26 mouse cellular contexts compared by ENCODE assay signal in the genomic region with DNA sequence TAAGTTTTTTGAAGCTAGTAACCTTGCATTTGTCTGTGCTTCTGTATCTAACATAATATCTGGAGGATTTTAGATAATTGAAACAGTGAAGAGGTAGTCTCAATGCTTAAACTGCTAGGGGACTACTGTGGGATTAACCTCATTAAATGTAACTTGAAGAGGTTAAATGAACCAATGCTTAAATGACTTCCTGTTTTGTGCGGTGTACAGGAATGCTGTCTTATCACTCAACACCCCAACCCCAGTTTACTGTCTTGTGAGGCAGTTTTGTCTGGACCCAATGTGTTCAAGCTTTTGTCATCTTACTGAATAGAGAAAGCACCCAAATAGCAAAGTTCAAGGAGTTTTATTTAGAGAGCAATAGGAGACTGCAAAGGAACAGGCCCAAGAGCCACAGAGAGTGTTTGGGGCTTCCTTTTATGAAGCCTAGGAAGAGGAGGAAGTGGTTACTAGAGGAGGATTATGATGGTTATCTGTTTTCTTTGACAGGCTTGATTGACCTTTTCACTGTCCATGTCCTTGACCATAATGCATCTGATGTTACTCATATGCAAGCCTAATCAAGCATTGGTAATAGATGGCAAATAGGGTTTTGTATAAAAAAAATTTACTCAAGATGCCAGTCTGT. TPM values are rescaled to one million over a fixed set of nuclear protein-coding genes. Genes with fewer than 3 reads are reported as not detected.
DNase-seq lines count a peak whose midpoint lies in the region; ATAC-seq and TF ChIP-seq lines count a peak whose summit lies in the region.
"Had no signal": no experiment of that assay in that cellular context is flagged by ENCODE, and none has a peak within 500 bp of the region (broad histone marks: within the 10 kb centered on the region; RNA-seq: fewer than 3 reads in every experiment).

No protein-coding gene starts in this region.

- peak in 1 of 2 experiments; percentile 74; a peak in 2 of 4 replicates for TF ChIP-seq EP300 in MEL (IDR thresholded peaks at IDR 0.05; ENCODE audit: low read depth in 1 of 2, low read length in 2 of 2)

- no peak for TF ChIP-seq RAD21 in MEL (IDR thresholded peaks at IDR 0.05; ENCODE audit: low read depth, low read length)

- peaks cover 15 to 32% of the 10 kb centered on the region in 2 experiments for H3K36me3 ChIP-seq in MEL (ENCODE audit: control insufficient read depth in 1 of 2, insufficient read depth in 2 of 2, low read length in 2 of 2)
- peaks cover 26% of the 10 kb centered on the region for H3K36me3 ChIP-seq in hindbrain, embryonic 13.5 days

- no peaks in the 10 kb centered on the region for H3K79me2 ChIP-seq in MEL (ENCODE audit: control insufficient read depth, insufficient read depth, low read length, poor library complexity)

- peaks cover 5 to 7% of the 10 kb centered on the region in 2 experiments for H3K4me1 ChIP-seq in MEL (ENCODE audit: control insufficient read depth in 1 of 2, insufficient read depth in 2 of 2, low read length in 2 of 2)
- no peaks in the 10 kb centered on the region for H3K4me1 ChIP-seq in hindbrain, embryonic 13.5 days (replicated peaks)
- H3K4me1 ChIP-seq: forebrain, embryonic 10.5 days; forebrain, embryonic 13.5 days; hindbrain, embryonic 10.5 days had no signal

- no peak overlapping the region for H3K4me2 ChIP-seq in hindbrain, embryonic 13.5 days
- H3K4me2 ChIP-seq: forebrain, embryonic 13.5 days; heart, embryonic 11.5 days; hindbrain, embryonic 14.5 days had no signal

- DNase-seq in B cell, adult 2 months, result peak; percentile 5 to 10
- peak; percentile 83 for DNase-seq in MEL (ENCODE audit: low read depth, low spot score)
- no peak for DNase-seq in cerebellum, adult 9-11 months
- no peak for DNase-seq in thymus, postnatal 36 days
- DNase-seq in cerebellum, adult 18-20 months, result no peak
- DNase-seq: adrenal gland, postnatal 10 days; cerebellum, adult 11-12 months; cerebellum, adult 9-10 months; cerebellum, postnatal 25 days; gastrocnemius, postnatal 10 days; gastrocnemius, postnatal 36 days; heart, adult 11 months had no signal

- H3K9ac ChIP-seq in MEL (ENCODE audit: control insufficient read depth, low read depth, low read length, poor library complexity, severe bottlenecking), result no peak overlapping the region
- no peak overlapping the region for H3K9ac ChIP-seq in hindbrain, embryonic 13.5 days
- H3K9ac ChIP-seq: forebrain, embryonic 13.5 days; hindbrain, embryonic 14.5 days had no signal

- no peak overlapping the region for H3K4me3 ChIP-seq in MEL (ENCODE audit: control insufficient read depth in 1 of 2, insufficient read depth in 1 of 2, low read depth in 2 of 2, low read length in 2 of 2)
- no peak overlapping the region for H3K4me3 ChIP-seq in hindbrain, embryonic 13.5 days
- H3K4me3 ChIP-seq: forebrain, embryonic 10.5 days; forebrain, embryonic 13.5 days; hindbrain, embryonic 10.5 days had no signal

- no peaks in the 10 kb centered on the region for H3K27me3 ChIP-seq in MEL (ENCODE audit: control insufficient read depth in 1 of 2, insufficient read depth in 2 of 2, low read length in 2 of 2)
- no peaks in the 10 kb centered on the region for H3K27me3 ChIP-seq in hindbrain, embryonic 13.5 days
- H3K27me3 ChIP-seq: CH12.LX; forebrain, embryonic 13.5 days; Patski had no signal

- TF ChIP-seq POLR2A in MEL (IDR thresholded peaks at IDR 0.05; ENCODE audit: control insufficient read depth in 1 of 2, insufficient read depth in 1 of 2, low read depth in 1 of 2, low read length in 2 of 2, poor library complexity in 1 of 2), result no peak

- no peak overlapping the region for H3K27ac ChIP-seq in MEL (ENCODE audit: control insufficient read depth, low read depth, low read length)
- no peak overlapping the region for H3K27ac ChIP-seq in hindbrain, embryonic 13.5 days
- H3K27ac ChIP-seq: forebrain, embryonic 10.5 days; forebrain, embryonic 13.5 days; hindbrain, embryonic 10.5 days; hindbrain, embryonic 14.5 days; hindbrain, postnatal 0 days had no signal

- 71% methylated on average over 1 of the region's 1 CpGs for WGBS in hindbrain, embryonic 13.5 days

- peak; percentile 84 for ATAC-seq in common myeloid progenitor, adult 5-6 weeks (replicated peaks; ENCODE audit: low read depth, poor library complexity, severe bottlenecking)
- ATAC-seq in megakaryocyte, adult 5-6 weeks (ENCODE audit: poor library complexity, severe bottlenecking), result peak; percentile 82
- ATAC-seq in hindbrain, embryonic 13.5 days (ENCODE audit: low FRiP score), result no peak
- ATAC-seq: forebrain, embryonic 13.5 days; forebrain, embryonic 16.5 days; hindbrain, postnatal 0 days; inflammation-experienced regulatory T-cells, adult 6 months; intestine, embryonic 16.5 days; Patski had no signal

- TF ChIP-seq CTCF in MEL (IDR thresholded peaks at IDR 0.05 in 2 of 3, conservative IDR thresholded peaks at IDR 0.05 in 1 of 3; ENCODE audit: control insufficient read depth in 1 of 3, insufficient read depth in 1 of 3, low read depth in 2 of 3, low read length in 3 of 3, poor library complexity in 1 of 3, severe bottlenecking in 1 of 3), result no peak

- H3K9me3 ChIP-seq in MEL (replicated peaks; ENCODE audit: insufficient read depth, low read length), result no peaks in the 10 kb centered on the region
- no peaks in the 10 kb centered on the region for H3K9me3 ChIP-seq in hindbrain, embryonic 13.5 days
- H3K9me3 ChIP-seq: forebrain, embryonic 10.5 days; forebrain, embryonic 13.5 days; hindbrain, embryonic 10.5 days had no signal

TF ChIP-seq in MEL, 35 proteins besides CTCF, POLR2A, EP300 and RAD21:
- no peak for TF ChIP-seq USF2 (IDR thresholded peaks at IDR 0.05; ENCODE audit: borderline replicate concordance in 1 of 2, insufficient read depth in 1 of 2, low read depth in 1 of 2, low read length in 2 of 2)
- TF ChIP-seq SIN3A (IDR thresholded peaks at IDR 0.05; ENCODE audit: low read length), result no peak
- TF ChIP-seq NELFE (IDR thresholded peaks at IDR 0.05; ENCODE audit: low read depth, low read length), result no peak
- TF ChIP-seq TAL1 (IDR thresholded peaks at IDR 0.05; ENCODE audit: low read length), result peak; percentile 25; the same call in 1 of the 2 replicates
- TF ChIP-seq ELF1 (IDR thresholded peaks at IDR 0.05; ENCODE audit: low read depth, low read length), result peak; percentile 59; the same call in 1 of the 2 replicates
- TF ChIP-seq POLR2AphosphoS5 (IDR thresholded peaks at IDR 0.05; ENCODE audit: borderline replicate concordance, low read depth, low read length), result no peak
- no peak for TF ChIP-seq TCF12 (IDR thresholded peaks at IDR 0.05; ENCODE audit: low read depth, low read length)
- no peak for TF ChIP-seq BHLHE40 (IDR thresholded peaks at IDR 0.05; ENCODE audit: borderline replicate concordance, low read depth, low read length)
- 0 out of 2 replicates have a peak, but pooled peaks have one; percentile 24 for TF ChIP-seq ETS1 (IDR thresholded peaks at IDR 0.05; ENCODE audit: low read depth, low read length)
- TF ChIP-seq KAT2A (conservative IDR thresholded peaks at IDR 0.05; ENCODE audit: low read depth, low read length), result no peak
- TF ChIP-seq GATA1 (IDR thresholded peaks at IDR 0.05; ENCODE audit: low read depth, low read length), result peak; percentile 68
- no peak for TF ChIP-seq CHD1 (IDR thresholded peaks at IDR 0.05; ENCODE audit: low read depth, low read length)
- no peak for TF ChIP-seq ZNF384 (IDR thresholded peaks at IDR 0.05; ENCODE audit: low read depth, low read length)
- TF ChIP-seq RCOR1 (IDR thresholded peaks at IDR 0.05; ENCODE audit: low read depth, low read length), result peak; percentile 53; the same call in 1 of the 2 replicates
- TF ChIP-seq USF1 (IDR thresholded peaks at IDR 0.05; ENCODE audit: low read depth, low read length), result no peak

RNA-seq across cellular contexts. Expression of a gene that starts 37.6 kb away (rescaled TPM):
- total RNA-seq in MEL (2012; rRNA removed), result 112 and 114 TPM in 2 replicates
- 100 to 1,000 TPM; 215 to 486 TPM for polyA plus RNA-seq in MEL (2012; ENCODE audit: insufficient read depth in 1 of 2, insufficient read length in 2 of 2, low read depth in 1 of 2, low replicate concordance in 2 of 2, missing spikeins in 1 of 2)
- 356 and 358 TPM in 2 replicates for total RNA-seq in common myeloid progenitor, adult 5-6 weeks (2017)
- 162 and 164 TPM in 2 replicates for total RNA-seq in megakaryocyte, adult 5-6 weeks (2015)
- 196 TPM in 2 replicates for total RNA-seq in megakaryocyte, adult 5-6 weeks (2017)
- polyA plus RNA-seq in hindbrain, embryonic 13.5 days (2015; fragmentation: Nextera tagmentation; extraction: Ambion mirVana), result 294 and 296 TPM in 2 replicates

RNA-seq across cellular contexts. Expression of a gene that starts 37.6 kb away (rescaled TPM):
- 42.6 and 48.9 TPM in 2 replicates for total RNA-seq in MEL (2012; rRNA removed)
- polyA plus RNA-seq in MEL (2012; ENCODE audit: insufficient read depth in 1 of 2, insufficient read length in 2 of 2, low read depth in 1 of 2, low replicate concordance in 2 of 2, missing spikeins in 1 of 2), result 10 to 100 TPM in 1 of 2 experiments, not detected in 1; 70.0 TPM
- 37.2 and 66.5 TPM in 2 replicates for total RNA-seq in common myeloid progenitor, adult 5-6 weeks (2017)
- total RNA-seq in megakaryocyte, adult 5-6 weeks (2015), result 21.2 and 24.5 TPM in 2 replicates
- 20.1 and 22.5 TPM in 2 replicates for total RNA-seq in megakaryocyte, adult 5-6 weeks (2017)
- polyA plus RNA-seq in hindbrain, embryonic 13.5 days (2015; fragmentation: Nextera tagmentation; extraction: Ambion mirVana), result 55.2 and 55.3 TPM in 2 replicates

RNA-seq across cellular contexts. Expression of a gene that starts 51.8 kb away (rescaled TPM):
- 15.2 and 16.3 TPM in 2 replicates for total RNA-seq in MEL (2012; rRNA removed)
- 10 to 100 TPM in 1 of 2 experiments, not detected in 1; 31.8 TPM for polyA plus RNA-seq in MEL (2012; ENCODE audit: insufficient read depth in 1 of 2, insufficient read length in 2 of 2, low read depth in 1 of 2, low replicate concordance in 2 of 2, missing spikeins in 1 of 2)
- total RNA-seq in common myeloid progenitor, adult 5-6 weeks (2017), result 31.2 and 32.4 TPM in 2 replicates
- total RNA-seq in megakaryocyte, adult 5-6 weeks (2015), result 48.7 and 52.0 TPM in 2 replicates
- total RNA-seq in megakaryocyte, adult 5-6 weeks (2017), result 29.2 and 42.6 TPM in 2 replicates
- polyA plus RNA-seq in hindbrain, embryonic 13.5 days (2015; fragmentation: Nextera tagmentation; extraction: Ambion mirVana), result 22.9 and 23.0 TPM in 2 replicates

Comparison
In these comparisons a context has a peak if more than half of its experiments do, and no peak if none do; other contexts are left out.
1. DNase-seq: peak in B cell, adult 2 months (2 of 2) and MEL (single experiment); none in cerebellum, adult 9-11 months (single experiment), thymus, postnatal 36 days (0 of 2) and cerebellum, adult 18-20 months (0 of 2).